Mouse (Mus musculus) right cerebral cortex, adult 18-20 months (tissue): ENCODE data around the gene Tra2b.
A peak's percentile ranks its signal among the peaks of the same experiment; 100 is the strongest.
"Not testable (repeated sequence)": the region's sequence is repeated elsewhere in the genome, so short reads cannot be mapped to it uniquely, and the experiment has no call there.

ENCODE experiments used
- DNase-seq: peaks from one replicate; pipeline ENCODE4 v3.0.0; 2022; ENCODE audit warnings: mixed read lengths

Gene Tra2b

GRCm38 (mm10) chr16:22265849-22266376, at the start of gene Tra2b:
TSS of gene Tra2b (minus strand) at chr16:22266005.
- peak; percentile 98 for DNase-seq

- DNase-seq, result peak; percentile 43
Observed at GRCm38 (mm10) chr16:22310649-22311048, 44.8 kb upstream of the Tra2b start.

DNA sequence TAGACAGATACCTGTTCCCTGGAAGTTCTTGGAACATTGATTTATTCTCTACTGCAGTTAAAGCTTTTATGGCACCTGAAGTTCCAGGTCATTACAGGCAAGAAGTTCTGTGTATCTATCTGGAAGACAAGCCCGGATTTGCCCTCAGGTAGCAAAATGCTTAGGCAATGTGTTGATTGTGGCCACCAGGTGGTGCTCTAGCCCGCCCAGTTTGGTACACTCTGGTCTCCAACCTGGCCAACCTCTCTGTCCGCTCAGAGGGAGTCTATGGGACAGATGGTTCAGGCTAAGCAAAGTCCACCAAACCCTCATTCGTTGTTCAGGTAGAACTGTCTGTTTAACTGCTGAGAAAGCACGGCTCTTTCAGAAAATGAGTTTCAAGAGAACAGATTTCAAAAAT, 36.8 kb upstream of the Tra2b start:
- DNase-seq, result peak; percentile 72

GRCm38 (mm10) chr16:22301378-22301777, 35.6 kb upstream of the Tra2b start:
- no peak for DNase-seq

DNA sequence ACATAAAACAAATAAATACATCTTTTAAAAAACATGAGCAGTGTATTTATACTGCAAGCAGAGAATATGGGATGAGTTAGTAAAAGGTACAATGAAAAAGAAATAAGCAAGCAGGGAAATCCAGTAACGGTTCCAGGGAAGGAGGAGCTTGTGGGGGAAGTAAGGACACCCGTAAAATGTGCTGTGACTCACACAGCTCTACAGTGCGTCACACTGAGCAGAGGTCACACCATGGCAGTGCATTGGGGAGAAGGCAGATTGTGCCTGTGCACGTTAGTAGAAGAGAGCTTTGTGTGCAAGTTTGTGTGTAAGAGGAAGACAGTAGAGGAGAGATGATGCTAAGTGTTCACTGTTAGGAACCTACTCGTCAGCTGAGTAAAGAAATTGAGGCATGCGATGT, 31.1 kb upstream of the Tra2b start:
- DNase-seq, result no peak

GRCm38 (mm10) chr16:22294812-22295211, 29.0 kb upstream of the Tra2b start:
- not testable (repeated sequence) for DNase-seq

DNA sequence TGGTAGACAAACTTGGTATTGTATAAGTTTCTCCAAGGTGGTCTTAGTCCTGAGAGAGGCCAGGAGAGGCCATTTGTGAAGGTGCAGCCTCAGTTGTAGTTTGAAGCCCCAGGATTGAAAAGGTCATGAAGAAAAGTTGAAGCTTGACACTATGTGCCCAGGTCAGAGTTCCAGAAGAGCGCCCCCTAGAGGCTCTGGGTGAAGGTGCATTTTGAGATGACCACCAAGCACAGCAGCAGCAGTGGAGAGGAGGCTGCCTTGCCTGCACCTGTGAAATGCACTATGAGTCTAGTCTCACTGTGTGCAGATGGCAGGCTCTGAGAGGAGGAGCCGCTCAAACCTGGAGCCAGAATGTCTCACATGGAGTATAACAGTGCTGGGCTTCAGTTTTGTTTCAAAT, 27.8 kb upstream of the Tra2b start:
- no peak for DNase-seq

DNA sequence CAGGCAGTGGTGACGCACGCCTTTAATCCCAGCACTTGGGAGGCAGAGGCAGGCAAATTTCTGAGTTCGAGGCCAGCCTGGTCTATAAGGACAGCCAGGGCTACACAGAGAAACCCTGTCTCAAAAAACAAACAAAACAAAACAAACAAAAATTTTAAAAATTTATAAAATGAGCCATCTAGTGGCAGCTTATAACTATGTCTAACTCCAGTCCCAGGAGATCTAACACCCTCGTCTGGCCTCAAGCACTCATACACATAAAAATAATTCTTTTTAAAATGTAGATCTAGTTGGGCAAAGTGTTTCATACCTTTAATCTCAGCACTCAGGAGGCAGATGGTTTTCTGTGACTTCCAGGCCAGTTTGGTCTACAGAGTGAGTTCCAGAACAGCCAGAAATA, 26.6 kb upstream of the Tra2b start:
- no peak for DNase-seq

- no peak for DNase-seq
Observed at GRCm38 (mm10) chr16:22289643-22290042, 23.8 kb upstream of the Tra2b start.

DNA sequence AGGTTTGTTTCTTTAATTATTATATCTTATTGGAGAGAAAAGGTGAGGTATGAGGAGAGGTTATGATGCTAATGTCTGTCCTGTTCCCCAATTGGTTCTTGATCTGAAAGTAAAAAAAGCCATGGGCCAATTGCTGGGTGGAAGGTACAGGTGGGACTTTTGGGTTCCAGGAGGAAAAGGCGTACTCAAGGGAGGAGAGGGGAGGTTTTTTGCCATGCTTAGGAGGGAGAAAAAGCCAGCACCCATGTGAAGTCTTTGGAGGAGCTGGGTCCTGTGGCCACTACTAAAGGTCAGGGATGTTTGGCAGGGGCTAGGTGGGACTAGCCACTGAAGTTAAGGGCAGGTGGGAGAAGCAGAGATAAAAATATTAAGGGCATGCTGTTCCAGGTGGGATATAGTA, 21.2 kb upstream of the Tra2b start:
- no peak for DNase-seq

DNA sequence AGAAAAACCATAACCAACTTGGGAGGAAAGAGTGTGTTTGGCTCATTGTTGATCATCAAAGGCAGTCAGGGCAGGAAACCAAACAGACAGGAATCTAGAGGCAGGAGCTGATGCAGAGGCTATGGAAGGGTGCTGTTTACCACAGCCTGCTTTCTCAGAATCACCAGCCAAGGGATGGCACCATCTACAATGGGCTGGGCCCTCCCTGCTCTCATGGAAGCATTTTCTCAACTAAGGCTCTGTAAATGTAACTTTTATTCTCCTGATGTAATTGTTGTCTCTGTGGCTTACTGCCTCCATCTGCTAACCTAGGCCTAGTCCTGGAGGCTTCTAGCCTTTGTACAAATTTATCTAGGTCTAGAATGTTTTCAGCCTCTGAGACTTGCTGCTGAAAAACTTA, 10.7 kb upstream of the Tra2b start:
- no peak for DNase-seq

DNA sequence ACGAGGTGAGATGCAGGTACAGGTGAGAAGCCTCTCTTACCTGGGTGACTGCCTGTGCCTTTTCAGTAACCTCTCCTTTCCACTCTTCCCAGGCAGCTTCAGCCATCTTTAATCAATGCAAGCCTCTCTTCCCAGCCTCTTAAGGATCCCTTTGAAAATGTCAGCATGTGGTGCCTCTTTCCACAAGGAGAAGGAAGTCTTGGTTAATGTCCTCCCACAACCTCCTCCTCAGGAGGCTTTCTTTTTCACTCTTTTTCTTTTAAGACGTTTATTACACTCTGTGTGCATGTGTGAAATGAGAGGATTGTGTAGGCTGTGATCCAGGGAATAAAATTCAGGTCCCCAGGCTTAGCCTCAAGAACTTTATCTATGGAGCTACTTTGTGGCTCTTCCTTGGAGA, 9.3 kb upstream of the Tra2b start:
- no peak for DNase-seq

GRCm38 (mm10) chr16:22270491-22270890, 4.7 kb upstream of the Tra2b start:
- DNase-seq, result no peak

DNA sequence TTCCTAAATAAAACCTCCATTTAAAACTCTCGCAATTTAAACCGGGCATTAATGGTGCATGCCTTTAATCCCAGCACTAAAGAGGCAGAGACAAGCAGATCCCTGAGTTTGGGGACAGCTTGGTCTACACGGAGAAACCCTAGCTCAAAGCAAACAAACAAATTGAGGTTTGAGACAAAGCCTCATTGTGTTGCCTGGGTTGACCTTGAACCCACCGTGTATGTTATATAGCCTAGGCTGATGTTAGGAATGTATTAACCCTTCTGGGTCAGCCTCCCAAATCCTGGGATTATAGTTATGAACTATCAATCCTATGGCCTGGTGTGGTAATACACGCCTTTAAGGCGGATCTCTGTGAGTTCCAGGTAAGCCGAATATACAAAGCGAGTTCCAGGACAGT, 579 bp upstream of the Tra2b start:
- no peak for DNase-seq

GRCm38 (mm10) chr16:22264962-22265848, 600 bp downstream of the Tra2b start:
- DNase-seq, result peak; percentile 82

GRCm38 (mm10) chr16:22264232-22264961, 1.4 kb downstream of the Tra2b start:
- no peak for DNase-seq

DNA sequence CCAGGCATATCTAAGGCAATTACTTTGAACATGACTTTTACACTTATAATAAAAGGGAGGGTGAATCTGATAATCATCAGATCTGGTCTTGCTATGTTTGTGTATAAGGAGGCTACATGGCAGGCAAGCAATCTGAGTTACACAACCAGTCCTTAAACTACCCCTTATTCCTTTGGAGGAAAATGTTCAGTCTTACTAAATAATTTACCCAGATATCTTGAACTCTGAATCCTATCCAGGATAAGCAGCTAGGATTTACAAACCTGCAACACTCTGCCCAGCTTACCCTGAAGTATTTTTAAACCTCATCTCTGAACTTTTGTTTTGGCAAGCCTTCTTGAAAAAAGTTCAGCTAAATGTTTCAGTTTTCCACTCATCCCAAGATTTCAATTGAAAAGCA, 2.7 kb downstream of the Tra2b start:
- no peak for DNase-seq

DNA sequence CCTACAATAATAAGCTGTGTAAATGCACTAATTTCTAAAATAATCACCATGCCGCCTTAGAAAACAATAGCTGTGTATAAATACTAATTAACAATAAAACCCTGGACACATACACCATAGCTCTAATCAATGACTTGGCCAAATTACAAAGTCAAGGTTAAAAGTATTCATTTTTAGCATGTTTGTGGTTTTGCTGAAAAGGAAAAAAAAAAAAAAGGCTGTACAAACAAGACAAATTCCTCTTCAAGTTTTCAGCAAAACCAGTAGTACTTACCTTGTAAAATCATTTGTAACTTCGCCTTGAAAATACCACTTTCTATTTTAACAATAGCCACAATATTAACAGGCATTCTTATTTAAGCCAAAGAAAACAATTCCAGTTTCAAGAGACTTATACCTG, 4.2 kb downstream of the Tra2b start:
- no peak for DNase-seq

DNA sequence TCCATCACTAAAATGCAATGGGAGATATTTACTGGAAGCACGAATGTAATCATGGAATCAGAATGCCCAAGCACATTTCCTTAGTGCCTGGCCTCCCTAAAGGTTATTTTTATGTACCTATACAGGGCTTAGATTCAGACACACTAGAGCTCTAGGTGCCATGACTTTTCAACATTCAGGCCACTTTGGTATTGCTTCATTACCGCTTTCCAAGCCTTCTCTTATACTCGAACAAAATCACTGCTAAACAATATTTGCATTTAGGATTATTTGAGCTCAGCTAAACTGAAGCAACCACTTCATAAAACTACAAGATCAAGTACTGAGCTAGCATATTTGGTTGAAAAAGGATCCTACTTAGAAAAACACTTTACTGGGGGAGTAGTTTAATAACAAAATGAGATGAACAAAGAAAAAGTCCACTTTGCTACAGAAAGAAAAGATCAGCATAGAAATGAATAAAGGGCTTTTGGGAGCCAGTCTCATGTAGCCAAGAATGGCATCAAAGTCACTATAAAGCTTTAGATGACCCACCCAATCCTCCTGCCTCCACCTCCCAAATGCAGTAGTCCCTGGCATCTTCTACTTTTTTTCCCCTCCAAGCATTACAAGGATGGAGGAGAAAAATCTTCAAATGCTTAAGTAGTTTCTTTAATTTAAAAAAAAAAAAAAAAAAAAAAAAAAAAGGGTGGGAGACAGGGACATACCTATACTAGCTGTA, 5.2 kb downstream of the Tra2b start:
- DNase-seq, result no peak

DNA sequence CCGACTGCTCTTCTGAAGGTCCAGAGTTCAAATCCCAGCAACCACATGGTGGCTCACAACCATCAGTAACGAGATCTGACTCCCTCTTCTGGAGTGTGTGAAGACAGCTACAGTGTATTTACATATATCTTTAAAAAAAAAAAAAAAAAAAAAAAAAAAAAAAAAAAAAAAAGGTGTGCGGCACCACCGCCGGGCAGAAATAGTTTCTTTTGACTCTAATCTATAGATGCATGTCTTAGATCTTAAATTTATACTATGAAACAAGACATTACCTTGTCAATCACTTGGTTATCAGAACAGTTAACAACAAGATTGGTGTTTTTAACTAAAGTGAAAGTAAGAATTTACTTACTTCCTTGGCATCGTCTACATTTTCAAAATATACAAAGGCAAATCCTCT, 13.6 kb downstream of the Tra2b start:
- not testable (repeated sequence) for DNase-seq

- DNase-seq, result no peak
Observed at GRCm38 (mm10) chr16:22250307-22250706, 15.5 kb downstream of the Tra2b start.

- no peak for DNase-seq
Observed at GRCm38 (mm10) chr16:22249754-22250153, 16.1 kb downstream of the Tra2b start.

GRCm38 (mm10) chr16:22242239-22242866, 23.5 kb downstream of the Tra2b start:
- no peak for DNase-seq
